Mouse (Mus musculus) small intestine, adult 10 weeks (tissue): ENCODE data around the gene Fktn. TPM values are rescaled to one million over a fixed set of nuclear protein-coding genes. Genes with fewer than 3 reads are reported as not detected.

ENCODE experiments used
- polyA plus RNA-seq: library from polyadenylated mRNA; stranded (reverse); fragments of 350-450 nt; fragmentation: Illumina TruSeq; extraction: RNeasy Lipid Tissue Mini Kit (QIAGEN cat#74804); gene quantifications from one replicate; pipeline ENCODE4 v1.2.3, GENCODE M21; 2014; ENCODE audit warnings: low replicate concordance

Gene Fktn
- 17.5 TPM for polyA plus RNA-seq

DNA sequence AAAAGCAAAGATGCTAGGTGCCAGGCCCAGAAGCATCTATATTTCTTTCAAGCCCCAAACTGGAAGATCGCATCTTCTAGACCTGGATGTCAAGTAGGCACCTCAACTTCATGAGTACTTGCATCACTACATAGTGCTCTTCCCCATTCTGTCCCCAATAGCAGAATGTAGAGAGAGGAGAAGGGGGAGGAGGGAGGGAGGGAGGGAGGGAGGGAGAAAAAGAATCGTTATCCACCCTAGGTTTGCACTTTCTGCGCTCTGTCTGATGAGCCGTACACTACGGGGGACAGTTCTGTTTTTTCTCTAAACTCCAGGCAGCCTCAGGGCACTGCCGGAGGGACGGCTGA, at the start of gene Fktn:
Gene Fktn (plus strand): TSS at position 295 of the 347 bp plus-strand sequence.

DNA sequence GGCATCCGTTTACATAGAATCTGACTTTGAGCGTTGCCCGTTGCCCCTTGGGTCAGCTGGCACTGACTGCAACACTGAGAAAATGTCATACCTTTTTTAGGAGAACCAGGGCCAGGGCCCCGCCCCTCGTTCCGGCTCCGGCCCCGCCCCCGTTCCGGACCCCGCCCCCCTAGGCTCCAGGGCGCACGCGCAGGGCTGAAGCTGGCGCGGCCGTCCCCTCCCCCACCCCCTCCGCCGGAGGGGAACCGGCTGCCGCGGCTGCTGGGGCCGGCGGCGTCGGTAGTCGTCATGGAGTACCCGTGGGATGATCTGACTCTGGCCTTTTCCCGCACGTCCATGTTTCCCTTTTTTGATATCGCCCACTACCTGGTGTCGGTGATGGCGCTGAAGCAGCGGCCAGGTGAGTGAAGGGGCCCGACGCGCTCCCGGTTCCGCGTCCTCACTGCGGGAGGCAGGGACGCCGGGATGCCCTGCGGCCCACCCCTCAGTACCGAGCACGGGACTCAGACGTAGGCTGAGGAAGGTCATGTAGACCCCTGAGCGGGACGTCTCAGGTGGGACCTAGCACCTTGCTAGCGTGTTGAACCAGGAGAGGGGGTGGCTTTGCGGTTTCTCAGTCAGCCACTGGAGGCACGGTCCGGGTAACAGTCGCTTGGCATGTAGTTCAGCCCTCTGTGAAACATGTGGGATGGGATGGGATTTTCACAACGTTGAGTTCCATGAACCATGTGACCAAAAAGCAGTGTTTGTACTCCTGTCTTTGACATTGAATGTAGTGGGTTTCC, 112.2 kb downstream of the Fktn start, which contains the start of gene Tmem38b:
Gene Tmem38b (plus strand): TSS at position 225 of the 785 bp plus-strand sequence.

Other genes starting within 250 kb of the Fktn start
- gene Fsd1l, start 82.5 kb upstream of the Fktn start, polyA plus RNA-seq = 20.7 TPM
- 0.15 TPM for gene Tal2, start 65.7 kb downstream of the Fktn start, polyA plus RNA-seq
- 6.3 TPM for gene Tmem38b, start 112.0 kb downstream of the Fktn start, polyA plus RNA-seq